Mouse (Mus musculus): ENCODE data around the gene Rbmxl1. TPM values are rescaled to one million over a fixed set of nuclear protein-coding genes. Genes with fewer than 3 reads are reported as not detected.
"Not testable (repeated sequence)": the region's sequence is repeated elsewhere in the genome, so short reads cannot be mapped to it uniquely, and the experiment has no call there.

Rbmxl1 gene
- polyA plus RNA-seq (2012; rRNA removed): 50.2 and 57.7 TPM in 2 replicates

DNA sequence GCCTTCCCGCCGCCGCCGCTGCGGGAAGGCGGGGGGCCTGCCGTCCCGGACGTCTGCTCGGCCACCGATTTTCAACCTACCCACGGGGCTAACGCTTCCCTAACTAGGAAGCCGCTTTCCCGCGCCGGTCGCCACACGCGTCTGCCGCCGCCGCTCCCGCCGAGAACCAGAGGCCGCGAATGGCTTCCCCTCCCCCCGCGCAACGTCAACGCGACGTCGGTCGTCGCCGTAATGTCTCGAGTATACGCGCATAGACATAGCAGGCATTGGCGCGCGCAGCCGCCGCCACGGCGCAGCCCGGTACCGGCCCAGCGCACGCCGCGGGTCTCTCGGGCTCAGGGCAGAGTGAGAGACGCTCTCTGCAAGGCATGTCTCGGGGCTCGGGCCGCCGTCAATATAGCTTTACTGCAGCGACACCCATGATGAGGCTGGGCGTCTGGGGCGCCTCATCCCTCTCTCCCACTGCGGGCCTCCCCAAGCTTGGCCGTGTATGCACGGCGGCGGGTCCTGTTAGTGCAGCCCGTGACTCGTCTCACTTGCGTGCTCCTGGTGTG, at the start of gene Rbmxl1:
Gene Rbmxl1 (minus strand): TSS at position 180 of the 554 bp plus-strand sequence.
- DNase-seq (ENCODE audit: extremely low spot score in 1 of 2, low spot score in 1 of 2): peak; percentile 55 to 93

- no peak for DNase-seq (ENCODE audit: extremely low spot score in 1 of 2, low spot score in 1 of 2)
Observed at GRCm38 (mm10) chr8:78556773-78557434, 48.2 kb upstream of the Rbmxl1 start.

DNA sequence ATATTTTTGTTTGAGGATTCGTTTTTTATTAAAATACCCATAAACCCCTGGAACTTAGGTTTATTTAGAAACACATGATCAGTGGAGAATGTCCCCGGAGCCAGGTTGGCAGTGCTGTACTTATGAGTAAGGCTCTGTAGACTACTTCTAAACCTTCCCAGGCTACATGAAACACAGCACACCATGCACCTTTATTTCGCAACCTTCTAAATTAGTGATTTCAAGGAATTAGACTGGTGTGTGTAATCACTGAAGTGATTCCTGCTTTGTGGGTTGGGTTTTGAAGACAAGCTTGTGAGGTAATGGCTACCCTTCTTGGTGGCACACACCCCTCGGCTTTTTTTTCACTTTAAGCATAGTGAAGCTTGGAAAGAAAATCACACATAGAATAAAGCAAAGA, 47.1 kb upstream of the Rbmxl1 start:
- DNase-seq (ENCODE audit: extremely low spot score in 1 of 2, low spot score in 1 of 2): no peak

DNA sequence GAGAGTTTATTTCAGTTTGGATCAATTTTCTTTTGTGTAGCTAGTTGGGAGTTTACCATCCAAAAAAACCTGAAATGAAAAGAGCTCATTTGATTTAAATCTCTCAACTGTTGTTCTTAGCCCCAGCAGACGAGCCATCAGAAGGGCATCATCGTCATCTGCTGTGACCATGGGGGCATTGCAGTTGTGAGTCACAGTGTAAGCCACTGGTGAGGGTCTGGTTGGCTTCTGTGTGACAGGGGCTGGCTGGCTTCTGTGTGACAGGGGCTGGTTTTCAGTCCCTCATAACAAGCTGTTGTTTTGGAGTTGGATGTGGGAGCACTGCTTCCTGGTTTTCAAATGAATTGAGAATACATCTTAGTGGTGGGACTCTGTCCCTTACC, 42.0 kb upstream of the Rbmxl1 start:
- DNase-seq (ENCODE audit: extremely low spot score in 1 of 2, low spot score in 1 of 2): no peak

- no peak for DNase-seq (ENCODE audit: extremely low spot score in 1 of 2, low spot score in 1 of 2)
Observed at GRCm38 (mm10) chr8:78549971-78550751, 41.5 kb upstream of the Rbmxl1 start.

GRCm38 (mm10) chr8:78545153-78545817, 36.6 kb upstream of the Rbmxl1 start:
- DNase-seq (ENCODE audit: extremely low spot score in 1 of 2, low spot score in 1 of 2): not testable (repeated sequence)

DNA sequence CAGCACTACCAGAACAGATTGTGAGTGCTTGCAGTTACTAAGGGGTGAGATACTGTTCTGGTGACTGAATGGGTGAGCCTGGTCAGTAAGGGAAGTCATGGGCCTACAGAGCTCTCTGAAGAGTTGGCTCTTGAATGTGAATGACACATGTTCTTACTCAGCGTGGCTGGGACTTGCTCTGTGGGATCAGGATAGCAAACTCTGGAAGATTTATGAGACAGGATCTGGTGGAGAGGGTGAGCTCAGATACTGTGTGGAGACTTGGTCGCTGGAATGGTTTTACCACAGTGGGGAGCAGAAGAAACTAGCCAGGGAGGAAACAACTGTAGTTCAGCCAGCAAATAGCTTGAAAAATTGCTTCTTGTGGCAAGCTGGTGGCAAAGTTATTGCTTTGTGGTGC, 35.8 kb upstream of the Rbmxl1 start:
- DNase-seq (ENCODE audit: extremely low spot score in 1 of 2, low spot score in 1 of 2): no peak

DNA sequence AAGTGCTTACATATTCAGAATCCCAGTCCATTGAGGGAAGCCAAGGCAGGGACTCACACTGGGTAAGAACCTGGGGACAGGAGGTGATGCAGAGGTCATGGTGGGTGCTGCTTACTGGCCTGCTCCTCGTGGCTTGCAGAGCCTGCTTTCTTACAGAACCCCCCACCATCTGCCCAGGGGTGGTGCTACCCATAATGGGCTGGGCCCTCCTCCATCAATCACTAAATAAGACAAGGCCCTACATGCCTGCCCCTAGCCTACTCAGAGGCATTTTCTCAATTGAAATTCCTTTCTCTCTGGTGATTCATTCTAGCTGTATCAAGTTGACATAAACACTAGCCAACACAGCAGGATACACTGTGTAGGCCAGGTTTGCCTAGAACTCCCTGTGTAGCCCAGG, 34.9 kb upstream of the Rbmxl1 start:
- DNase-seq (ENCODE audit: extremely low spot score in 1 of 2, low spot score in 1 of 2): no peak

DNA sequence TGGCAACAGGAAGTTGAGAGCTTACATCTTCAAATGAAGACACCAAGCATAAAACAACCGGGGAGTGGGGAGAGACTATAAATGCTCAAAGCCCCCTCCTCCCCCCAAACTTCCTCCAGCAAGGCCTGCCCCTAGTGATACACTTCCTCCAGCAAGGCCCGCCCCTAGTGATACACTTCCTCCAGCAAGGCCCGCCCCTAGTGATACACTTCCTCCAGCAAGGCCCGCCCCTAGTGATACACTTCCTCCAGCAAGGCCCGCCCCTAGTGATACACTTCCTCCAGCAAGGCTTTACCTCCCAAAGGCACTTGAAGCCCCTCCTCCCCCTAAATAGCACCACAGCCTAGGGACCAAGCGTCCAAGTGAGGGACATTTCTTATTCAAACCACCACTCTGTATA, 34.0 kb upstream of the Rbmxl1 start:
- DNase-seq (ENCODE audit: extremely low spot score in 1 of 2, low spot score in 1 of 2): not testable (repeated sequence)

- DNase-seq (ENCODE audit: extremely low spot score in 1 of 2, low spot score in 1 of 2): no peak
Observed at GRCm38 (mm10) chr8:78537795-78538194, 29.1 kb upstream of the Rbmxl1 start.

DNA sequence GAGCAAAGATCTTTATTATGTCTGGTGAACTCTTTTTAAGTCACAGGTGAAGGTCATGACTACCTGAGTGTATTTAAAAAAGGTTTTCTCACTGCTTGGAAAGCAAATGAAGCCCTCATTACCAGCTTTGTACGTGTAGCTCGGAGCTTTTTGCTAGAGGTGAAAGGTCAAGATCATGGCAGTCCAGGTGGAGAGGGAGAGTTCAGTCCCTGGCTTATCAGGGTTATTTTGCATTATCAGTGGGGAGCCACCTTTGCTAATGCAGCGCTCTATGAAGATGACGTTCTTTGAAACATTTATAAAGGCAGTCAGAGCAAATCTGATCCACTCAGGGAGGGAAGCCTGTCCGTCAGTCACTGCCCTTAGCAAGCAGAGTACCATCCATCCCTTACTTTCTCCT, 28.0 kb upstream of the Rbmxl1 start:
- no peak for DNase-seq (ENCODE audit: extremely low spot score in 1 of 2, low spot score in 1 of 2)

GRCm38 (mm10) chr8:78533981-78534380, 25.3 kb upstream of the Rbmxl1 start:
- DNase-seq (ENCODE audit: extremely low spot score in 1 of 2, low spot score in 1 of 2): no peak

DNA sequence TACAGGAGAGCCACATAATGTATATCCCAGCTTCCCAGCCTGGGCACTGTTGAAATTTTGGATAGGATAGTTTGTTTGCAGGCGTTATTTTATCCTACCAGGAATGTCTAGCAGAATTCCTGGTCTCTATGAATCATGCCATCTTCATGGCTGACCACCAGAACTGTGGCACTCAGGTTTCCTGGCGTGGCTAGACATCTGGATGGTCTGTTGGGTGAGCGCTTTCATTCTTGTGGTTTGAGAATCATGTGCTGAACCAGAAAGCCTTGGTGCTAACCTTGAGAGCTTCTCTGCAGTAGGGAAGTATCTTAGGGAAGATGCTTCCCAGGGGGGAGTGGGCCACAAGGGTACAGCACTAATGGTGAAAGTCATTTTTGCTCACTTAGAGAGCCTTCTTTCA, 6.4 kb upstream of the Rbmxl1 start:
- DNase-seq (ENCODE audit: extremely low spot score in 1 of 2, low spot score in 1 of 2): no peak

DNA sequence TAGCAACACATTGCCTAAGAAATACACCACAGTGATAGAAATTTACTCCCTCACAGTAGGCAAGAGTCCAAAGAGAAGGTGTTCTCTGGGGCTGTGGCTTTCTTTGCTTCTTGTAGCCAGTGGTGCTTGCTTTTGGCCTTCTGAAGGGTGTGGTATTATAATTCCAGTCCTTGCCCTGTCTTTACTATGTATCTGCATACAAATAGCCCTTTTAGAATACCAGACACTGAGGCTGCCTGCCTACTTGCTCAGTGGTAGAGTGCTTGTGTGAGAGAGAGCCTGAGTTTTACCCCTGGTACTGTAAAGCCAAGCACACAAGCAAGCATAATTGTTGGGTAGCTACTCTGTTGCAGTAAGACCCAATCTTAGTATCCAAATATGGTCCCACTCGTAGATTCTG, 6.0 kb upstream of the Rbmxl1 start:
- no peak for DNase-seq (ENCODE audit: extremely low spot score in 1 of 2, low spot score in 1 of 2)

DNA sequence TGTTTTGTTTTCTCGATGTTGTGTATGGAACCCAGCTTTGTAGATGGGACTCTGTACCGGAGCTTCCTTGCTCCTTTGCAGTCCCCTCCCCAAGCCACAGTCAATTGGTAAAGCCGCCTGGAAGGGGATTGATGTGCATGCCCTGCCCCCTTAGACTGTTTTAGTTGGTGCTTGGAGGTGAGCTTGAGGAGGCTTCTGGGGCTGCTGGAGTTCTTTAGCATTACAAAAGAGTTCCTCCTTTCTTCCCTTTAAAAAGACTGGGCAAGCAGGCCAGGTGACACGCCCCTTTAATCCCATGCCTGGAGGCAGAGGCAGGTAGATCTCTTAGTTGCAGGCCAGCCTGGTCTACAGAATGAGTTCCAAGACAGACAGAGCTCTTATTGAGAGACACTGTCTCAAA, 4.4 kb upstream of the Rbmxl1 start:
- DNase-seq (ENCODE audit: extremely low spot score in 1 of 2, low spot score in 1 of 2): no peak

- no peak for DNase-seq (ENCODE audit: extremely low spot score in 1 of 2, low spot score in 1 of 2)
Observed at GRCm38 (mm10) chr8:78510926-78511325, 2.2 kb upstream of the Rbmxl1 start.

- DNase-seq (ENCODE audit: extremely low spot score in 1 of 2, low spot score in 1 of 2): no peak
Observed at GRCm38 (mm10) chr8:78510094-78510493, 1.4 kb upstream of the Rbmxl1 start.

DNA sequence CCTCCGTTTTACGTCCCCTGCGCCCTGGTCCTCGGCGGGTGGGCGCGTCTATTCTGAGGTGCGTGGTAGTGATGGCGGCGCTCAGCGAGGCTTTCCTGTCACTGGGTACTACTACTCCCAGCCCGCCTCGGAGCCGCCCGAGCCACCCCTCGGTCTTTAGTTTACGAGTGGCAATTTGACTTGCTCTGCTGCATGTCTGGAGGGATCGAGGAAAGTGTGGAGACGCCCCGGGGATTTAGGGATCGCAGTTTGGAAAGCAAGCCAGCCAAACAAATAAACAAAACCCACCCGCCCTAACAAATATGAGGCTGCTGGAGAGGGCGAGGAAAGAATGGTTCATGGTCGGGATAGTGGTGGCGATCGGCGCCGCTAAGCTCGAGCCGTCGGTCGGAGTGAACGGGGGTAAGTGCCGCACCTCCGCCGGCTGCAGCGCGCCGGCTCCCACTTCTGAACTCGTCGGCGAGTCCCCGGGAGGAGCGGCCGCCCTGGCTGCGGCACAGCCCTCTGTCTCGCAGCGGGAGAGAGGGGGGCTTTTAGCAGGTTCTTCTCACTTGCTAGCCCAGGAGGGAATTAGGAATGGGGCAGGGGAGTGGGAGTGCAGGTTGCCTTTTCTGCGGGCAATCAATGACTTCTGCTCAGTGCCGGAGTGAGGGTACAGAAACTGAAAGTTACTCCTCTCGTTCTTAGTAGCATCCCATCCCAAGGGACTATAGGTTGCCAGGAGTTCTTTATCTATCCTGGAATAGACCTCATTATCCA, 754 bp upstream of the Rbmxl1 start, which contains the start of gene Slc10a7:
Gene Slc10a7 (plus strand): TSS at position 74 of the 759 bp plus-strand sequence.
- peak; percentile 85 to 93 for DNase-seq (ENCODE audit: extremely low spot score in 1 of 2, low spot score in 1 of 2)

- DNase-seq (ENCODE audit: extremely low spot score in 1 of 2, low spot score in 1 of 2): peak; percentile 4 to 32
Observed at GRCm38 (mm10) chr8:78507979-78508718, 549 bp downstream of the Rbmxl1 start.

DNA sequence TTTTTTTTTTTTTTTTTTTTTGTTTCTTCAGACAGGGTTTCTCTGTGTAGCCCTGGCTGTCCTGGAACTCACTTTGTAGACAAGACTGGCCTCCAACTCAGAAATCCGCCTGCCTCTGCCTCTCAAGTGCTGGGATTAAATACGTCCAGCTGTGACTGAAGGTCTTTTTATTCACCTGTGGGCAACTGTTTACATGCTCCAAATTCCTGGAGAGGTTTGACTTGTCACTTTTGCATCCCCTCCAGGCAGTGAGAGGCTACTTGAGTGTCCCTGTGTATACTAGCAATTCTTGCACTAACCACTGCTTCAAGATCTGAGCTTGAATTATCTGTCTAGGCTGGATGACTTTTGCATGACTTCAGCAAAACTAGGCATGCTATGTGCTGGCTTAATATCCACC, 6.0 kb downstream of the Rbmxl1 start:
- no peak for DNase-seq (ENCODE audit: extremely low spot score in 1 of 2, low spot score in 1 of 2)
